Mouse (Mus musculus) cerebellum, postnatal 14 days (tissue): ENCODE data around the gene Syt17.

Experiments used
- DNase-seq, 2 experiments: peaks; one replicate each; pipeline ENCODE4 v3.0.0; 2021; ENCODE audit warnings: mixed read lengths in 2 of 2

Gene Syt17

GRCm38 (mm10) chr7:118448134-118448967 is at the start of gene Syt17:
Syt17 (minus strand) TSS chr7:118448222.
- peak; percentile 67 to 73 for DNase-seq

- no peak for DNase-seq
Observed at GRCm38 (mm10) chr7:118494892-118495579, 47.0 kb upstream of the Syt17 start.

DNA sequence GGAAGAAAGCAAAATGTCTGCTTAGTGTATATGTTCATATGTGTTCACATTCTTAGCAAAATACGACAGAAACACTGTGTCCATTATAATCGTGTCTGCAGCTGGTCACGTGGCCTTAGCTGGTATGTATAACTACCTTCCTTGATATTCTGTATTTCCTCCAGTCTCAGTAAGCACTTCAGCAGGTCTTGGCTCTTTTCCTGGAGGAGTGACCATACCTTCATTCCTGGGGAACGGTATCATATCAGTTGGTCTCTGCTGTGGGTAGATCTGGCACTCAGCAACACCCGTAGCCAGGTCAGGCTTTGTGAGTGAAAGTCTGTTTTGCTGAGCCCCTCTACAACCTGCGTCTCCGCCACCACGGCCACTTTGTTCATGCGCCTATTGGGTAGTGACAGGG is 45.9 kb upstream of the Syt17 start:
- no peak for DNase-seq

- DNase-seq, result peak; percentile 10 to 20
Observed at GRCm38 (mm10) chr7:118491431-118492147, 43.6 kb upstream of the Syt17 start, which contains the start of gene Itpripl2. Itpripl2 (minus strand) TSS chr7:118491975.

GRCm38 (mm10) chr7:118490666-118491430 is 42.8 kb upstream of the Syt17 start:
- peak; percentile 35 to 44 for DNase-seq

- DNase-seq, result peak in 1 of 2 experiments; percentile 9
Observed at GRCm38 (mm10) chr7:118489706-118490665, 42.0 kb upstream of the Syt17 start.

DNA sequence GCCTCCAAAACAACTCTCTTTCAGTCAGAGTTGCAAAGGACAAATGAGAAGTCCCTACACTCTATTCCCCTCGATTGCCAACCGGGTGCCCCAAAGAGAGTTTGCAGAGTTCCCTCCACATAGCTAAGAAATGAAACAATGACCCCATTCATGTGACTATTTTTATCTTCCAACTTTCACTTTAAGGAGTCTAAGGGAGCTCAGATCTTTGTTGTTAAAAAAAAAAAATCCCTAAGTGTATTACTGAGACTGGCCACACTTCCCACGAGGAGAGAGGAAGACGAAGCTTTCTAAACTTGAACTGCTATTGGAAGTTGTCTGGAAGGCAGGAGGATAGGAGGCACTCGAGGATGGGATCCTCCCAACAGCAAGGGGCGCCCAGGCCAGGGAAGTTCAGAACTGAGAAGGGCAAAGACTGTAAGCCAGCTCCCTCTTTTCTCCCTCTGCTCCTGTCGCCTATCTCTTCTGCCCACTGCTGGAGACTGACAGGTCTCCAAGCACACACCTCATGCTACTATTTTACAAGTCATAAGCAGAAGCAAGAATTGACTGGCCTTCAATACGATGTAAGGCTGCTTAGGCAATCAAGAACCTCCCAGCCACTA is 40.1 kb upstream of the Syt17 start:
- DNase-seq, result no peak

DNA sequence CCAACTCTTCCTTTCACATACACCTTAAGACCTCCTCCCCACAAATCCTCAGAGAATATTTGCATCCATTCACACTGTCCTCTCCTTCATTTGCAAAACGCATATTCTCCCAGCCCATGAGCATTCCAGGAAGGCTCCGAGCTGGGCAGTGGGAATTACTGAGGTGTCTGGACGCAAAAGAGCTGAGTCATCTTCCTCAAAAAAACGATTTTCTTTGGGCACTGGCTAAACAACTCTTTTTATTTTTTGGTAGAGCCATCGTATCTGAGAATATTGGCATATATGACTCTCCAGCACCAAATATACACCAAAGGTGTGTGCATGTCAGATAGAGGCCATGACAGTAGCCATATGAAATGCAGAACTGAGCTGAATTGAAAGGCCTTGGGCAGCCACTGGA is 38.9 kb upstream of the Syt17 start:
- no peak for DNase-seq

GRCm38 (mm10) chr7:118483996-118484395 is 36.0 kb upstream of the Syt17 start:
- DNase-seq, result no peak

DNA sequence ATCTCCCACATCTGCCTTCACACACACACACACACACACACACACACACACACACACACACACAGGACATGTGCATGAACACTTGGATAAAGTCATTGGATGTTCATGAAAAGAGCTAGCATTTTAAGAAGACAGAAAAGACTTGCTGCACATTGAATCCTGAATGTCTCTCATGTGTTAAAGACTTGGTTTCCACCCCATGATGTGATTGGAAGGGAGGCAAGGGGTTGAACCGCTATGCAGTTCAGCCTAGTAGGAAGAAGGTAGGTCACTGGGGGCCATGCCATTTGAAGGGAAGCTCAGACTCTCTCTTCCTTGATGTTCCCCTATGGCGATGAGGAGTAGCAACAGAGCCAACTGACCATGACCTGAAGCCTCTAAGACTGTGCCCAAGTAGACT is 34.0 kb upstream of the Syt17 start:
- no peak for DNase-seq

GRCm38 (mm10) chr7:118481047-118481810 is 33.2 kb upstream of the Syt17 start:
- DNase-seq, result no peak

DNA sequence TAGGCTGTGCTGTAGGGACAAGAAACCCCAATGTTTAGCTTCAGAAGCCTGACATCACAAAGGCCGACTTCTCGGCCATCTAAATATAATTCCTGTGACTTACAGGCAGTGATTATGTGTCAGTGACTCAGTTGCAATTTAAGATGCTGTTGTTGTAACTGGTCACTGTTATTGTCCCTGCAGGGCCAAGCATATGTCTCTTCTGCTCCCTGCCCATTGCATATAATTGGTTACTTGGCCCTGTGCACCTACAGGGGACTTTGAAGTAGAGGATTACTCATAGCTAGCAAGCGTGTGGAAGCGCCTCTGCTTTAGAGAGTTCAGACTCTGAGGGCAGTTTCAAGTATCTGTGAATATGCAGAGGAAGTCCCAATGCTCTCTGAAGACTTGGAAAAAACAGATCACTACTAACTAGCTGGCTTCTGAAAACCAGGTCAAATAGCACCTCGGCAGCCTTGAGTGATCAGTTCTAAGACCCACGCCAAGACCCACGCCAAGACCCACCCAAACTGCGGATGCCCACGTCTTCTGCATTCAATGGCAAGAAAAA is 32.2 kb upstream of the Syt17 start:
- no peak for DNase-seq

GRCm38 (mm10) chr7:118478835-118479312 is 30.9 kb upstream of the Syt17 start:
- no peak for DNase-seq

DNA sequence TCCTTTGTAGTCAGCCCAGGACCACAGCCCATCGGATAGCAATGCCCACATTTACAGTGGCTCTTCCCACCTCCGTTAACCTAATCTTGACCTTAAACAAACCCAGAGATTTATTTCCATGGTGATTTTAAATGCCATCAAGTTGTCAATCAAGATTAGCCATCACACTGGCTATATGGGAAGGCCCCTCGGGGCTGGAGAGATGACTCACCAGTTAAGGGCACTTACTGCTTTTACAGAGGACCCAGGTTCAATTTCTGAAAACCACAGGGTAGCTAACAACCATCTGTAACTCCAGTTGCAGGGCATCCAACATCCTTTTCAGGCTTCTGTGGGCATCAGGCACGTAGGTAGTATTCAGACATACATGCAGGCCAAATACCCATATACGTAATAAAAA is 28.4 kb upstream of the Syt17 start:
- no peak for DNase-seq

- DNase-seq, result no peak
Observed at GRCm38 (mm10) chr7:118475008-118475705, 27.1 kb upstream of the Syt17 start.

DNA sequence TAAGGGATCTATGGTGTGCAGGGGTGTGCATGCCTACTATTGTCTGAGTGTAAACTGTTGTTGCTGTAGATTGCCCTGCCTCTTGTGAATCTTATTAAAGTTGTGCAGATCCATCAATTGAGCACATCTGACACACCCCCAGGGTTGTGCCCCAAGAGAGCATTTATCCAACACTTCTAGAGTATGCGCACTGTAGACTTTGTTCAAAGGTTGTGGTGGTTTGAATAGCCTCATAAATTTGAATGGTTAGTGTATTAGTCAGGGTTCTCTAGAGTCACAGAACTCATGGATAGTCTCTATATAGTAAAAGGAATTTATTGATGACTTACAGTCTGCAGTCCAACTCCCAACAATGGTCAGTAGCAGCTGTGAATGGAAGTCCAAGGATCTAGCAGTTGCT is 24.9 kb upstream of the Syt17 start:
- DNase-seq, result no peak

GRCm38 (mm10) chr7:118468060-118468459 is 20.0 kb upstream of the Syt17 start:
- no peak for DNase-seq

GRCm38 (mm10) chr7:118464432-118464831 is 16.4 kb upstream of the Syt17 start:
- DNase-seq, result no peak
